Mouse (Mus musculus): ENCODE results near the gene Ralbp1. TPM values are rescaled to one million over a fixed set of nuclear protein-coding genes. Genes with fewer than 3 reads are reported as not detected.

Ralbp1 gene
- polyA plus RNA-seq (2015; fragmentation: Nextera tagmentation; extraction: Ambion mirVana), result 43.9 and 46.6 TPM in 2 replicates

DNA sequence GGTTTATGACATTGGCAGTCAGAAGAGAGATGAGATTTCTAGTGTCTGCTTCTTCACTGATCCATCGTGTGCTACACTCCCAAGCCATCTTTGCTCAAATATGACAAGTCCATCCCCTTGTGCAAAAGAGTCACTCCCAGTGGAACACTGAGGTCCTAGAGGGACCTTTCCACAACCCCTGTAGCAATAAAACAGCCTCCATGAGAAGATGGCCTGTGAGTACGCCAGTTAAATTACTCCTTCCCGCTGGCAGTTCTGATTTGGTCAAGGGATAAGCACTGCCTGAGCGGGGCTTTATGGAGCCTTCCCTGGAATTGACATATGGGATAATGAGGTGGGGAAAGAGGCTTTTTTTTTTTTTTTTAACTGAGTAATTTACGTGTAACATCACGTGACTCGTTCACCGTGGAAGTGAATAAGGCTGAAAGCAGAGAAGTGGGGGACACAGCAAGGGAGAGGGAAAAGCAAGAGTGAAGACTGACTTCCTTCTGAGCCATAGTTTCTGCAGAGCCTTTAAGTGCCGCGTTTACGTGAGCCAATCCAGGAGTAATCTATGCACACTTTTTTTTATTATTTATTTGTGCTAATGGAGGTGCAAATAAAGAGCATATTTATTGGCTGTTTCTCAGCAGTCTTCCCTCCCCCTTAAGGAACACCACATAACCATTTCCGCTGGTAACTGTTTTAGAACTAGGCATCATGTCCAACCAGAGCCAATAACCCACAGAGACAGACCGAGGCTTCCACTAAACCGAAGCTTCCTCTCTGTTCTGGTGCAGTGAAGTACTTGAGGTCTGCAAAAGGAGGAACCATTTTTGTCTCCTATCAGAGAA lies at the start of gene Ralbp1:
Gene Ralbp1, minus strand, starts transcription at position 102 of the 833 bp plus-strand sequence.
- Histone ChIP-seq H3K36me3 (no peaks in the 10 kb centered on the region), H3K9me3 (no peaks in the 10 kb centered on the region)

DNA sequence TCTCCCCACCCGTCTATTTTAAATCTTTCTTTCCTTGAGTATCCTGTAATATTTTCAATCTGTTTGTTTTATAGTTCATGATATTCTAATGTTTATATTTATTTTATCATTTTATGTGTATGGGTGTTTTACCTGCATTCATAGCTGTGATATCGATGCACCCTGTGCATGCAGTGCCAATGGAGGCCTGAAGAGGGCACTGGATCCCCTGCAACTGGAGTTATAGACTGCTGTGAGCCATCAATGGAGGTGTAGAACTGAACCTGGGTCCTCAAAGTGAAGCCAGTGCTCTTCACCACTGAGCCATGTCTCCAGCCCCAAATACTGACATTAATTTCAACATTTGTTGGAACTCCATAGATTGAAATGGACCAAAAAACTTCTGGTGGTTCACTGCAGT lies 48.1 kb upstream of the Ralbp1 start:
- H3K9ac ChIP-seq, result no peak overlapping the region
- H3K27me3 ChIP-seq (replicated peaks), result no peaks in the 10 kb centered on the region
- H3K36me3 ChIP-seq, result peaks cover 70% of the 10 kb centered on the region
- ATAC-seq (ENCODE audit: extremely low read depth, insufficient number of reproducible peaks, low FRiP score, low TSS enrichment), result no peak
- no peak overlapping the region for H3K4me2 ChIP-seq
- no peak overlapping the region for H3K4me3 ChIP-seq
- WGBS, result 92% methylated on average over 2 of the region's 2 CpGs
- peaks cover 14% of the 10 kb centered on the region for H3K4me1 ChIP-seq
- H3K27ac ChIP-seq (replicated peaks), result no peak overlapping the region
- H3K9me3 ChIP-seq, result no peaks in the 10 kb centered on the region

More for the DNA sequence above, at the start of gene Ralbp1:
- Histone ChIP-seq H3K9ac (peak within 1 kb of the TSS; percentile 90), H3K4me2 (peak within 1 kb of the TSS; percentile 96), H3K4me1 (peaks cover 43% of the 10 kb centered on the region), H3K4me3 (peak within 1 kb of the TSS; percentile 74), H3K27me3 (replicated peaks) (no peaks in the 10 kb centered on the region), H3K27ac (replicated peaks) (peak within 1 kb of the TSS; percentile 99)
- WGBS, result 6% methylated on average over 14 of the region's 14 CpGs
- no peak for ATAC-seq (ENCODE audit: extremely low read depth, insufficient number of reproducible peaks, low FRiP score, low TSS enrichment)

DNA sequence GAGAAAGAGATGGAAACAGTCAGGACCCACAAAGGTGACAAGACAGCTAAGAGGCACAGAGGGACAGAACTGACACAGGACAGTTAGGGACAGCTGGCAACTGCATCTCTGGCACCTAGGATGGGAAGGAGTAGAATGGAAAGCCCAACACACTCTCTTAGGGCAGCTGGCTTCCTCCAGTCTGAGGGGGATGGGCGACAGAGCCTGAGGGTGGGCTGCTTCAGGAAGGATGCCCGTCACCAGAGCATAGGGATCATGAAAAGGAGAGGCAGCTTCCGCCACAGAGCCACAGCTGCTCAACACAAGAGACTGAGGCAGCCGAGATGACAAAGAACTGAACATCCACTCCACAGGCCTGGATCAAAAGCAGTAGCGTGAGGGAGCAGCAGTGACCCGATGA lies 45.9 kb upstream of the Ralbp1 start:
- Histone ChIP-seq H3K4me3 (no peak overlapping the region), H3K27ac (replicated peaks) (no peak overlapping the region), H3K4me2 (no peak overlapping the region), H3K4me1 (peaks cover 8% of the 10 kb centered on the region), H3K9ac (no peak overlapping the region; the same call in 1 of the 2 replicates), H3K36me3 (peaks cover 76% of the 10 kb centered on the region), H3K27me3 (replicated peaks) (no peaks in the 10 kb centered on the region), H3K9me3 (no peaks in the 10 kb centered on the region)
- ATAC-seq (ENCODE audit: extremely low read depth, insufficient number of reproducible peaks, low FRiP score, low TSS enrichment), result no peak
- 74% methylated on average over 6 of the region's 6 CpGs for WGBS

DNA sequence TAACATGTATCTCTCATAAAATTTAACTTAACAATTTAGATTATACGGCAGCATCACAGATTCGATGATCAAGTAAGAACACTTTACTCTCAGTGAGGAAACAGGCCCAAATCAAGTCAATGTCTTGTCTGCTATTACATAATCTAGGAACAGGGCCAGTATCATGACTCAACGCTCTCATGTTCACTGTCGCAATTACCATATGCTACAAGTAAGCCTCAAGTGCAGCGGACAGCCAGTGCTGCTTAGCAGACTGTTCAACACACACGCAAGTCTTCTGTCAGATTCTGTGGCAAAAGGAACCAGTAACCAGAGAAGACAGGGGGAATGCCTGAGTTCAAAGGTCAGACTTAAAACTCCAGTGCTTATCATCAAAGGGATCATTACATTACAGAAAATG lies 45.4 kb upstream of the Ralbp1 start:
- H3K36me3 ChIP-seq, result peaks cover 76% of the 10 kb centered on the region
- no peak overlapping the region for H3K4me2 ChIP-seq
- no peaks in the 10 kb centered on the region for H3K27me3 ChIP-seq (replicated peaks)
- peaks cover 8% of the 10 kb centered on the region for H3K4me1 ChIP-seq
- H3K9me3 ChIP-seq, result no peaks in the 10 kb centered on the region
- 72% methylated on average over 6 of the region's 6 CpGs for WGBS
- H3K27ac ChIP-seq (replicated peaks), result no peak overlapping the region
- no peak overlapping the region for H3K9ac ChIP-seq
- H3K4me3 ChIP-seq, result no peak overlapping the region
- ATAC-seq (ENCODE audit: extremely low read depth, insufficient number of reproducible peaks, low FRiP score, low TSS enrichment), result no peak

DNA sequence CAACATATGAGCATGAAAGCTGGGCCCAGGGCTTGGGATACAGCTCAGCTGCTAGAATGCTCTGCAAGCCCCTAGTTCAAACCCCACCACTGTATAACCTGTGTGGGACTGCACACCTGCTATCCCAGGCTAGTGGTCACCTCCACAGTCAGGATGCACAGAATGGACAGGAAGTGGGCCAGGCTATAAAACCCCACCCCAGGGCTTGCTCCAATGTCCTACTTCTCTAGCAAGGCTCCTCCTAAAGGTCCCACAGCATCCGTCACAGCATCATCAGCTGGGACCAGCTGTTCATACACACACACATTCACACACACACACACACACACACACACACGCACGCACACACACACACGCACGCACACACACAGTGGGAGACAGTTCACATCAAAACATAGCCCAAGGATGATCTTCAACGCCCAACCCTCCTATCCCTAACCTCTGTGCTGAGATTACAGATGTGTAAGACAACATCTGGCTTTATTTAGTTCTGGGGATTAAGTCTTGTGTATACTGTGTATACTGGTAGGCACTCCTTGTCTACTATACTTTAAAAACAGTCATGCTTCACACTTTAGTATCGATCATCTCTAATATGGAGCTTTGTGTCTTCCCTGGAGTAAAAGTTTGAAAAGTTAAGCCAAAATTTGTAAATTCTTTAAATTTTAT lies 44.7 kb upstream of the Ralbp1 start:
- Histone ChIP-seq H3K4me2 (no peak overlapping the region), H3K4me1 (peaks cover 8% of the 10 kb centered on the region), H3K4me3 (no peak overlapping the region), H3K27me3 (replicated peaks) (no peaks in the 10 kb centered on the region), H3K9me3 (no peaks in the 10 kb centered on the region), H3K9ac (no peak overlapping the region), H3K36me3 (peaks cover 77% of the 10 kb centered on the region), H3K27ac (replicated peaks) (no peak overlapping the region)
- WGBS, result 93% methylated on average over 7 of the region's 7 CpGs
- ATAC-seq (ENCODE audit: extremely low read depth, insufficient number of reproducible peaks, low FRiP score, low TSS enrichment), result no peak

DNA sequence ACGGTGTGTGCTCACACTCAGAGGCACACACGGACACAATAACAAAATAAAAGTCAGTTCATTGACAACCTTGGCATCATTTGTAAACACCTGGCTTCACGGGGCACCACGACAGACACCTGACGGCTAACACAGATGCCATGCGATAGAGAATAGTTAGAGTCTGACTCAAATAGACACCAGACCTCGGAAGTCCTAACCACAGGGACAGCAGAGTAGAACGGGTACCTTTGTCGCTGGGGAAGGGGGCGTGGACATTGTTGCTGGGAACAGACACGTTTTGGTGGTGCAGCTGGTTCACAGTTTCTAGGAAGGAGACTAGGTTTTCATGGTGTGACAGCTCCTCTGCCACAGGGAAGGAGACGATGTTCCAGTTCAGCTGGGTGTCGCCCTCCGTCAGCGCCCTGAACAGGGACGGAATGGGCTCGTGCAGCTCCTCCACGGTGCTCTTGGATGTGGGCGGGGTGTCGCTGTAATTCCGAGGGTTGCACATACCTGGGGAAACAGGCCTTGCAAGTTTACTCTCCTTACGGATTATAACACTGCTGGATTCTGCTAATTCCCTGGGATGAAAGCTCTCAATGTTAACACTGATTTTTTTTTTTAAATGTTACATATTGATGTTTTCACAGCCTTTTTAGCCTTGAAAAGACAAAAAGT lies 43.9 kb upstream of the Ralbp1 start:
- Histone ChIP-seq H3K9me3 (no peaks in the 10 kb centered on the region), H3K36me3 (peaks cover 78% of the 10 kb centered on the region), H3K4me3 (no peak overlapping the region), H3K9ac (no peak overlapping the region), H3K4me1 (peaks cover 8% of the 10 kb centered on the region), H3K27ac (replicated peaks) (no peak overlapping the region), H3K27me3 (replicated peaks) (no peaks in the 10 kb centered on the region), H3K4me2 (no peak overlapping the region)
- ATAC-seq (ENCODE audit: extremely low read depth, insufficient number of reproducible peaks, low FRiP score, low TSS enrichment), result no peak
- 83% methylated on average over 22 of the region's 22 CpGs for WGBS

DNA sequence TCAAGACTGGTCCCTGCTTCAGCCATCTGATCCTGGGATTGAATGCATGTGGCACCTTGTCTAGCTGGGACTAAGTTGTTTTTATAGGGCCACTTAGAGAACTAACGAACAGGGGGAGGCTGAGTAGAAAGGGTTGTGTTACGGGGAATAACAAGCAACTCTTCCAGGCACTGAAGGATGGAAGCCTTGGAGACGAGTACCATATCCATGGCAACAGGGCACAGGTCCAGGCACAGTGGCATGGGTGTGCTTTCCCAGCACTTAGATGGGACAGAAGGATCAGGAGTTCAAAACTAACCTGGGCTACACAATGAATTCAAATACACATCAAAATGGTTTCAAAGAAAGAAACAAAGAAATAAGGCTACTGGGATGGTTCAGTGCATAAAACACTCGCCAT lies 41.5 kb upstream of the Ralbp1 start:
- ATAC-seq (ENCODE audit: extremely low read depth, insufficient number of reproducible peaks, low FRiP score, low TSS enrichment), result no peak
- 83% methylated on average over 4 of the region's 4 CpGs for WGBS

DNA sequence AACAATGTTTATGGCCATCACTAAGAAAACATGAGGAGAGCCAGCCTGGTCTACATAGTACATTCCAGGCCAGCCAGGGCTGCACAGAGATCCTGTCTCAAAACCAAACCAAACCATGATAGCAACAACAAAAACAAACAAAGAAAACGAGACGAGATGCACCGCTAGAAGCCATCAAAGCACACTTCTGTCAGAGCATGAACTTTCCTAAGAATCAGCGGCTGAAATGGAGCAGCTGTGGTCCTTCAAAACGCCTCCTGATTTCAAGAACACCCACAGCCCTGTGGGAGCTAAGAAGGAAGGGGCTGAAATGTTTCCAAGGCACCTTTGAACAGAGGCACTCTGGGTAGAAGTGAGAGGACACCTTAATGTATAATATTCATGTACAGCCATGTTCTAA lies 38.6 kb upstream of the Ralbp1 start:
- no peak for ATAC-seq (ENCODE audit: extremely low read depth, insufficient number of reproducible peaks, low FRiP score, low TSS enrichment)
- H3K4me3 ChIP-seq, result no peak overlapping the region
- 47% methylated on average over 5 of the region's 5 CpGs for WGBS

More for the DNA sequence above, 41.5 kb upstream of the Ralbp1 start:
- no peaks in the 10 kb centered on the region for H3K27me3 ChIP-seq (replicated peaks)
- H3K9ac ChIP-seq, result no peak overlapping the region
- peaks cover 77% of the 10 kb centered on the region for H3K36me3 ChIP-seq
- H3K27ac ChIP-seq (replicated peaks), result no peak overlapping the region
- H3K4me3 ChIP-seq, result no peak overlapping the region
- no peaks in the 10 kb centered on the region for H3K9me3 ChIP-seq
- H3K4me1 ChIP-seq, result peaks cover 8% of the 10 kb centered on the region
- H3K4me2 ChIP-seq, result no peak overlapping the region

DNA sequence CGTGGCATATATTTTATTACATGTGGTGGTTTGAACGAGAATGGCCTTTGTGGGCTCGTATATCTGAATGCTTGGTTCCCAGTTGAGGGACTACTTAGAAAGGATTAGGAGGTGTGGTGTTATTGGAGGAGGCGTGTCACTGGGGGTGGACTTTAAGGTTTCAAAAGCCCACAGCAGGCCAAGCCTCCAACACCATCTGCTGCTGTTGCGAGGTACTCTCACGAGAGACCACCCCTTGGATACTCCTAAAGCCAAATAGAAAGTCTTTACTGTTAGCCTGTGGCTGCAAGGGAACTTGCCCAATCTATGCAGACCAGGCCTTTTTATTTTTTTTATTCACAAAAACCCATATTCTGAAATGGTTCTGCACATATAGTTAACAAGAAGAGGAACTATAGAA lies 36.4 kb upstream of the Ralbp1 start:
- Histone ChIP-seq H3K27me3 (replicated peaks) (no peaks in the 10 kb centered on the region), H3K27ac (replicated peaks) (no peak overlapping the region), H3K4me3 (no peak overlapping the region), H3K4me2 (no peak overlapping the region), H3K4me1 (no peaks in the 10 kb centered on the region), H3K36me3 (peaks cover 63% of the 10 kb centered on the region), H3K9ac (no peak overlapping the region), H3K9me3 (no peaks in the 10 kb centered on the region)
- no peak for ATAC-seq (ENCODE audit: extremely low read depth, insufficient number of reproducible peaks, low FRiP score, low TSS enrichment)
- WGBS, result 82% methylated on average over 6 of the region's 6 CpGs

More for the DNA sequence above, 38.6 kb upstream of the Ralbp1 start:
- Histone ChIP-seq H3K4me1 (no peaks in the 10 kb centered on the region), H3K27ac (replicated peaks) (no peak overlapping the region), H3K4me2 (no peak overlapping the region), H3K27me3 (replicated peaks) (no peaks in the 10 kb centered on the region), H3K9ac (no peak overlapping the region), H3K36me3 (peaks cover 77% of the 10 kb centered on the region), H3K9me3 (no peaks in the 10 kb centered on the region)

DNA sequence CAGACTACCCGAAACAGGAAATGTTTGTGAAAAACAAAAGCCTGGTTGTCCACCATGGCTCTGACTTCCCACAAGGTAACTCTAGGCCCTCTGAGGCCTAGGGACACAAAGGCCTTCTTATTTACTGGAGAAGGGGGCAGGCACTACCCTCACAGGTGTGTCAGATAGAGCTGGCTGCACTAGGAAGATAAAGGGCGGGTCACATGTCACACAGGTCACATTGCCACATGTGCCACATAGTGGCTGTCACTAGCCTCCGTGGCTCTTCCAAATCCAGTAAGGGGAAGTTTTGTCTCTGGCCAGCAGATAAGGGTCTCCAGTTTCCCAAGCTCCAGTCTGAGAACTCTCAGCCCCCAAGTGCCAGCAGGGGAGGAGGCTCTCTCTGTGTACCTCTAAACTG lies 33.6 kb upstream of the Ralbp1 start:
- Histone ChIP-seq H3K9ac (no peak overlapping the region), H3K36me3 (peaks cover 38% of the 10 kb centered on the region), H3K27me3 (replicated peaks) (no peaks in the 10 kb centered on the region), H3K9me3 (no peaks in the 10 kb centered on the region), H3K27ac (replicated peaks) (no peak overlapping the region), H3K4me1 (peaks cover 9% of the 10 kb centered on the region), H3K4me3 (no peak overlapping the region), H3K4me2 (no peak overlapping the region)
- no peak for ATAC-seq (ENCODE audit: extremely low read depth, insufficient number of reproducible peaks, low FRiP score, low TSS enrichment)
- 51% methylated on average over 3 of the region's 3 CpGs for WGBS

DNA sequence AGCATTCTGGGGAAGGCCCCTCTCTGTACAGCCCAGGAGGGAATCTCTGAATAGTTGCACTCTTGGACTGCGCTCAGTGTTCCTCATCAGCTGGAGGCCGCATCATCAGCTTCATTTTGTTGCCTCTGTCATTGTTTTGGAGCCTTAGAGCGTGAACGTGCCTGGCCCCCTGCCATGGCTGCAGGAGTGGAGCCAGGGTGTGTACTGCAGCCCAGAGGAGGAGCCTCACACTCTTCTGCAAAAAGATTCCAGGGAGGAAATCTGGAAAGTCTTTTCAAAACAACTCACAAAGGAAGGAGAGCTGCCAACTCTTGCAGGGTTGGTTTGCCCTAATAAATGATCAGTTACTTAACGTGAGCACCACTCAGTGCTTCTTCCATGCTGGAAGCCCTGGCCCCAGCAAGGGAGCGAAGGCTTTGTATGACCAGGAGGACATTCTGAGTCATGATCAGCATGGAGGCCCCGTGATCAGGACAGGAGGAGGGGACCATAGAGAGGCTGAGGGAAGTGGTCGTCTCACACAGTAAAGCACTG lies 30.6 kb upstream of the Ralbp1 start:
- no peak overlapping the region for H3K4me3 ChIP-seq
- H3K4me2 ChIP-seq, result peak overlapping the region; percentile 53
- H3K4me1 ChIP-seq, result peaks cover 9% of the 10 kb centered on the region
- H3K9me3 ChIP-seq, result no peaks in the 10 kb centered on the region
- WGBS, result 30% methylated on average over 8 of the region's 8 CpGs
- peaks cover 10% of the 10 kb centered on the region for H3K36me3 ChIP-seq
- H3K9ac ChIP-seq, result peak overlapping the region; percentile 54; the same call in 1 of the 2 replicates
- no peaks in the 10 kb centered on the region for H3K27me3 ChIP-seq (replicated peaks)
- peak overlapping the region; percentile 95 for H3K27ac ChIP-seq (replicated peaks)
- peak; percentile 59 for ATAC-seq (ENCODE audit: extremely low read depth, insufficient number of reproducible peaks, low FRiP score, low TSS enrichment)

Measured in heart, embryonic 13.5 days (tissue).